Mouse (Mus musculus): Measurements from ENCODE around the gene Cops7a. TPM values are rescaled to one million over a fixed set of nuclear protein-coding genes. Genes with fewer than 3 reads are reported as not detected.

The Cops7a gene
- polyA plus RNA-seq, 1 experiment: 165 TPM

DNA sequence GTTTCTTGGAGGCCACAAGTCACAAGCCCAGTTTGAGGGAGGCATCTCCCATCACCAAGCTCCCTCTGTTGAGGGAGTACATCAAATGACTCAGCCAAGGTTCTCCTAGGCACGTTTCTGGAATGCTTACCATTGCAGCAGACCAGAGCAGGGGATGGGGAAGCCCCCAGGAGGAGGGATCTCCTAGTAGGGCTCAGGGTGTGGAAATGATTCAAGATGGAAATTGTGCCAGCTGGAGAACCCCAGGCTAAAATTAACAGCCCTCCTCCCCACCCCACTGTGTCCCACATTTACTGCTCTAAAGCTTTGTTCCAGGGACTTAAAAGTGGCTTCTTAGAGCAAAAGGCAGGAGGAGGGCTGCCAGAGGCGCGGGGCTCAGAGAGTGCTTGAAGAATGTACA is 39.7 kb upstream of the Cops7a start:
- no peak overlapping the region for H3K4me3 ChIP-seq (ENCODE audit: insufficient read depth, poor library complexity, severe bottlenecking)
- TF ChIP-seq MYOG (IDR thresholded peaks at IDR 0.05; ENCODE audit: control insufficient read depth, extremely low read depth, insufficient read length): no peak
- H3K79me2 ChIP-seq (ENCODE audit: control insufficient read depth, insufficient read depth): peaks cover 19% of the 10 kb centered on the region
- peaks cover 6% of the 10 kb centered on the region for H3K79me3 ChIP-seq (ENCODE audit: low read depth)
- H3K36me3 ChIP-seq (ENCODE audit: control insufficient read depth, insufficient read depth): no peaks in the 10 kb centered on the region
- H3ac ChIP-seq (ENCODE audit: control insufficient read depth, insufficient read length, low read depth): no peak overlapping the region
- no peaks in the 10 kb centered on the region for H3K27me3 ChIP-seq (ENCODE audit: control insufficient read depth, insufficient read depth, insufficient read length)

DNA sequence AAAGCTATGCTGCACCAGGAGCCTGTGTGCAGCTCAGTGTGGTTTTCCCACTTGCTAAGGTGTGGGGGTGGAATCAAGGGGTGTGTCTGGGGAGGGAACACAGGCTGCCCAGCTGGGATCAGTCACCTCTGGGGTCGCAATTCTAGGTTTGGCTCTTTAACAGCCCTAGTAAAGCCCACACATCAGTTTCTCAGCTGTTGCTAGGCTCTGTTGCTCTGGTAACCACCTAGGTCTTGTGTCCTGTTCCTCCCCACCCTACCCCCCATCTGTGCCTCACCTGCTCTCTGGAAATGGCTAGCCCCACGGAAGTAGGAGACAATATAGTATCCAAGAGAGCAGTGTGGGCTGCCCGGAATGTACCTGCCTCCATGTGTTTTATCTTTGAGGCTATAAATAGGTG is 38.4 kb upstream of the Cops7a start:
- TF ChIP-seq MAX (IDR thresholded peaks at IDR 0.05): no peak
- no peak for TF ChIP-seq FOSL1 (IDR thresholded peaks at IDR 0.05; ENCODE audit: insufficient read depth, low read length, poor library complexity, severe bottlenecking)
- TF ChIP-seq MYOD1 (IDR thresholded peaks at IDR 0.05; ENCODE audit: control insufficient read depth, insufficient read length, low read depth): no peak
- TF ChIP-seq MYOG (IDR thresholded peaks at IDR 0.05; ENCODE audit: control insufficient read depth, extremely low read depth, insufficient read length): no peak
- TF ChIP-seq USF1 (IDR thresholded peaks at IDR 0.05; ENCODE audit: low read depth): no peak
- no peak for TF ChIP-seq CTCF (IDR thresholded peaks at IDR 0.05; ENCODE audit: control insufficient read depth, insufficient read depth, insufficient read length)
- H3K79me3 ChIP-seq (ENCODE audit: low read depth): no peaks in the 10 kb centered on the region
- no peak overlapping the region for H3K4me3 ChIP-seq (ENCODE audit: insufficient read depth, poor library complexity, severe bottlenecking)
- H3K36me3 ChIP-seq (ENCODE audit: control insufficient read depth, insufficient read depth): no peaks in the 10 kb centered on the region
- peaks cover 11% of the 10 kb centered on the region for H3K79me2 ChIP-seq (ENCODE audit: control insufficient read depth, insufficient read depth)
- no peak overlapping the region for H3ac ChIP-seq (ENCODE audit: control insufficient read depth, insufficient read length, low read depth)
- H3K27me3 ChIP-seq (ENCODE audit: control insufficient read depth, insufficient read depth, insufficient read length): no peaks in the 10 kb centered on the region

DNA sequence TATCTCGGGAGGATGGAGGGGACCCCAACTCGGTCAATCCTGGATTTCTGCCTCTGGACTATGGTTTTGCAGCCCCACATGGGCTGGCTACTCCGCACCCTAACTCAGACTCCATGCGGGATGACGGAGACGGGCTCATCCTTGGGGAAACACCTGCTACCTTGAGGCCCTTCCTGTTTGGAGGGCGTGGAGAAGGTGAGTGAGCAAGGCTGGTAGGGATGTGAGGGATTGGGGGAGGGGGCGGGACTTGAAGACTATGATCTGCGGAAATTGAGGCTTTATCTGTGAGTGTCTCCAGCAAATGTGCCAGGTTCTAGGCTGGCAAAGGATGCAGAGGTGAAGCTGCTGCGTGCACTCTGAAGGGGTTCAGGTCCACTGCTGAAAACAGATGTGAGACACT is 34.2 kb upstream of the Cops7a start:
- Histone ChIP-seq H3K27me3 (ENCODE audit: control insufficient read depth, insufficient read depth, insufficient read length) (peaks cover 11% of the 10 kb centered on the region), H3K36me3 (ENCODE audit: control insufficient read depth, insufficient read depth) (no peaks in the 10 kb centered on the region), H3ac (ENCODE audit: control insufficient read depth, insufficient read length, low read depth) (no peak overlapping the region), H3K79me2 (ENCODE audit: control insufficient read depth, insufficient read depth) (no peaks in the 10 kb centered on the region), H3K4me3 (ENCODE audit: insufficient read depth, poor library complexity, severe bottlenecking) (no peak overlapping the region), H3K79me3 (ENCODE audit: low read depth) (no peaks in the 10 kb centered on the region)
- TF ChIP-seq MYOG (IDR thresholded peaks at IDR 0.05; ENCODE audit: control insufficient read depth, extremely low read depth, insufficient read length) (no peak), FOSL1 (IDR thresholded peaks at IDR 0.05; ENCODE audit: insufficient read depth, low read length, poor library complexity, severe bottlenecking) (no peak), CTCF (IDR thresholded peaks at IDR 0.05; ENCODE audit: control insufficient read depth, insufficient read depth, insufficient read length) (no peak), CEBPB (IDR thresholded peaks at IDR 0.05; ENCODE audit: low read depth) (no peak), MYOD1 (IDR thresholded peaks at IDR 0.05; ENCODE audit: control insufficient read depth, insufficient read length, low read depth) (no peak), USF1 (IDR thresholded peaks at IDR 0.05; ENCODE audit: low read depth) (no peak), MAX (IDR thresholded peaks at IDR 0.05) (no peak)

DNA sequence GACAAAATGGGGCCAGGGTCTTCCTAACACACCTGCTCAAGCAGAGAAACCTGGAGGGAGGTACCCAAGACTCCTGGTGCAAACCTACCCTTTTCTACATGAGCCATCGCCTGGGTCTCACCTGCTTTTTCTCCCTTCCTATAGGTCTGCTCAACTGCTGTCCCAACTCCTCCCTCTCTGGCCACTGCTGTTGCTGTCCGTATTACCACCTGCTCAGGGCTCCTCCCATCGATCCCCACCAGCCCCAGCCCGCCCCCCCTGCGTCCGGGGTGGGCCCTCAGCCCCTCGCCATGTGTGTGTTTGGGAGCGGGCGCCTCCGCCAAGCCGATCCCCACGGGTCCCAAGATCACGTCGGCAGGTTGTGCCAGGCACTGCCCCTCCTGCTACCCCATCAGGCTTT is 33.8 kb upstream of the Cops7a start:
- TF ChIP-seq CEBPB (IDR thresholded peaks at IDR 0.05; ENCODE audit: low read depth) (no peak), CTCF (IDR thresholded peaks at IDR 0.05; ENCODE audit: control insufficient read depth, insufficient read depth, insufficient read length) (no peak), MYOD1 (IDR thresholded peaks at IDR 0.05; ENCODE audit: control insufficient read depth, insufficient read length, low read depth) (no peak), USF1 (IDR thresholded peaks at IDR 0.05; ENCODE audit: low read depth) (no peak), FOSL1 (IDR thresholded peaks at IDR 0.05; ENCODE audit: insufficient read depth, low read length, poor library complexity, severe bottlenecking) (no peak)
- H3K4me3 ChIP-seq (ENCODE audit: insufficient read depth, poor library complexity, severe bottlenecking): no peak overlapping the region
- H3K27me3 ChIP-seq (ENCODE audit: control insufficient read depth, insufficient read depth, insufficient read length): peaks cover 11% of the 10 kb centered on the region

DNA sequence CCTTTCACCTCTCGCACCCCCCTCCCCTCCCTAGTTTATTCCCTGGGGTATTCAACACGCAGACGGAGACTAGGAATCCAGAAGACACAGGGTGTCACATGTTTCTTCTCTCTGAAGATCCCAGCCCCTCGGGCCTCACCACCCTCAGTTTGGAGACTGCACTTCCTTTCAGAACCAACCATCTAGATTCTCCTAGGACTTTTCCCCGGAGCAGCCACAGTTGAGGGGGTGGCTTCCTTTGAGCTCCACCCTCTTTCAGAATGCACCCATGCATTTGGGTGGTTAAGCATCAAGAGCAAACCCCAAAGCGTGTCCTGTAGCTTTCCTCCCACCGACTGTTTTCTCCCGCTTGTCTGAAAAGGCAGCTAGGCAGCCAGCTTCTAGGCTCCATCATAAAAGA is 32.7 kb upstream of the Cops7a start:
- H3K79me2 ChIP-seq (ENCODE audit: control insufficient read depth, insufficient read depth): no peaks in the 10 kb centered on the region
- peaks cover 11% of the 10 kb centered on the region for H3K27me3 ChIP-seq (ENCODE audit: control insufficient read depth, insufficient read depth, insufficient read length)
- H3K36me3 ChIP-seq (ENCODE audit: control insufficient read depth, insufficient read depth): no peaks in the 10 kb centered on the region
- no peak overlapping the region for H3ac ChIP-seq (ENCODE audit: control insufficient read depth, insufficient read length, low read depth)
- TF ChIP-seq FOSL1 (IDR thresholded peaks at IDR 0.05; ENCODE audit: insufficient read depth, low read length, poor library complexity, severe bottlenecking) (no peak), USF1 (IDR thresholded peaks at IDR 0.05; ENCODE audit: low read depth) (no peak), CEBPB (IDR thresholded peaks at IDR 0.05; ENCODE audit: low read depth) (no peak), MYOG (IDR thresholded peaks at IDR 0.05; ENCODE audit: control insufficient read depth, extremely low read depth, insufficient read length) (no peak), MAX (IDR thresholded peaks at IDR 0.05) (no peak), MYOD1 (IDR thresholded peaks at IDR 0.05; ENCODE audit: control insufficient read depth, insufficient read length, low read depth) (no peak)
- no peaks in the 10 kb centered on the region for H3K79me3 ChIP-seq (ENCODE audit: low read depth)
- H3K4me3 ChIP-seq (ENCODE audit: insufficient read depth, poor library complexity, severe bottlenecking): no peak overlapping the region

More for the DNA sequence above, 33.8 kb upstream of the Cops7a start:
- no peak overlapping the region for H3ac ChIP-seq (ENCODE audit: control insufficient read depth, insufficient read length, low read depth)
- no peaks in the 10 kb centered on the region for H3K36me3 ChIP-seq (ENCODE audit: control insufficient read depth, insufficient read depth)
- no peaks in the 10 kb centered on the region for H3K79me2 ChIP-seq (ENCODE audit: control insufficient read depth, insufficient read depth)
- H3K79me3 ChIP-seq (ENCODE audit: low read depth): no peaks in the 10 kb centered on the region

DNA sequence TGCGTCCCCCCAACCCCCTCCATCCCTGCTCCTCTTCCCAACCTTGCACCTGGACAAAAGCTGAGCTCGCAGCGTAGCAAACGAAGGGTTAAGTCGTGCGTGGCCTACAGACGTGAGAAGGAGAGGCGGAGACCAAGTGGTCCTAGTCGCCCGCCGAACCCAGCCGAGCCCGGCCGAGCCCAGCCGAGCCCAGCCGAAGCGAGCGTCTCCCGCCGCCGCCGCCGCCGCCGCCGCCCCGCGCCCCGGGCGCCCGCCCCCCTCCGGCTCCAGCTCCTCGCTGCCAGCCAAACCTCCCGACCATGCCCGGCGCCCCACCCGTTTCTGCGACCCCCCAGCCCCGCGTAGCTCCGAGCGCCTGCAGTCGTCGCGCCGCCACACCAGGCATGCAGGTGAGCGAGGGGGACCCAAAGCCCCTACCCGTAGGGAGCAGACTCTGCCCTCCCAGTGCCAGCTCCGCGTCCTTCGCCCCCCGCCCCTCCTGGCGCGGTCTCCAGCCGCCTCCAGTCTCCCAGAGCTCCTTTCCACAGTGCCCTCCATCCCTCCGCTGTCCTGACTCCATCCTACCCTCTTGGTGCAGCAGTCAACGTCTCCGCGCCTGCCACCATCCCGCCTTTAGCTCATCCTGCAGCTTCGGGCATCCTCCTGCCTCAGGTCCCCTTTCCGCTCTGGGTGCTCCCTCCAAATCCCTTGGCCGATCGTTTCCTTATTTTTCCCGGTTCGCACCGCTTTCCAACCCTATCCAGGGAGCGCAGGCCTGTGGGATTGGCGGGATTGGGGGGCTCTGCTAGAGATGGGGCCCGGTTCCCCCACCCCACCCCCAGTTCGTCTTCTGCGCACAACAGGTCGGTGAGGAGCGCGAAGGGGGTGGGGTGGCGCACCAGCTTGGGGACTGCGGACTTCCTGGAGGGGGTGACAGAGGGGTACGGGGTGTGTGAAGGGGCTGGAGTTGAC is 31.5 kb upstream of the Cops7a start, which contains the start of gene Pianp:
Pianp (plus strand) TSS at position 144 of the 951 bp plus-strand sequence.
- Histone ChIP-seq H3K79me2 (ENCODE audit: control insufficient read depth, insufficient read depth) (no peaks in the 10 kb centered on the region), H3K36me3 (ENCODE audit: control insufficient read depth, insufficient read depth) (no peaks in the 10 kb centered on the region), H3ac (ENCODE audit: control insufficient read depth, insufficient read length, low read depth) (peak within 1 kb of the TSS; percentile 14), H3K27me3 (ENCODE audit: control insufficient read depth, insufficient read depth, insufficient read length) (peaks cover 11% of the 10 kb centered on the region), H3K4me3 (ENCODE audit: insufficient read depth, poor library complexity, severe bottlenecking) (no peak within 1 kb of the TSS), H3K79me3 (ENCODE audit: low read depth) (no peaks in the 10 kb centered on the region)
- TF ChIP-seq USF1 (IDR thresholded peaks at IDR 0.05; ENCODE audit: low read depth) (no peak), MYOD1 (IDR thresholded peaks at IDR 0.05; ENCODE audit: control insufficient read depth, insufficient read length, low read depth) (no peak), CTCF (IDR thresholded peaks at IDR 0.05; ENCODE audit: control insufficient read depth, insufficient read depth, insufficient read length) (no peak), CEBPB (IDR thresholded peaks at IDR 0.05; ENCODE audit: low read depth) (no peak), MAX (IDR thresholded peaks at IDR 0.05) (no peak), MYOG (IDR thresholded peaks at IDR 0.05; ENCODE audit: control insufficient read depth, extremely low read depth, insufficient read length) (no peak), FOSL1 (IDR thresholded peaks at IDR 0.05; ENCODE audit: insufficient read depth, low read length, poor library complexity, severe bottlenecking) (no peak)
